Mouse (Mus musculus) myocyte (in vitro differentiated cells): ENCODE measurements around the gene Cby1. TPM values are rescaled to one million over a fixed set of nuclear protein-coding genes. Genes with fewer than 3 reads are reported as not detected.

Experiments used
- H3K27me3 ChIP-seq: one replicate; pipeline ENCODE4 v1.6.1; 2011; ENCODE audit not compliant: control insufficient read depth, insufficient read depth, insufficient read length
- H3K36me3 ChIP-seq: one replicate; pipeline ENCODE4 v1.6.1; 2011; ENCODE audit not compliant: control insufficient read depth, insufficient read depth
- H3K4me2 ChIP-seq: one replicate; pipeline ENCODE4 v1.6.1; 2011; ENCODE audit warnings: low read depth, control low read depth
- H3K4me3 ChIP-seq: one replicate; pipeline ENCODE4 v1.5.1; 2011; ENCODE audit warnings: mild to moderate bottlenecking, control low read depth, moderate library complexity
- H3K79me2 ChIP-seq: one replicate; pipeline ENCODE4 v1.6.1; 2011; ENCODE audit not compliant: control insufficient read depth, insufficient read depth
- H3ac ChIP-seq: one replicate; pipeline ENCODE4 v1.6.1; 2011; ENCODE audit not compliant: control insufficient read depth, insufficient read length
- CEBPB ChIP-seq: IDR thresholded peaks from 2 replicates; pipeline ENCODE4 v1.6.1; 2011; ENCODE audit warnings: mild to moderate bottlenecking, moderate library complexity; ENCODE audit not compliant: poor library complexity, insufficient read depth, severe bottlenecking
- E2F4 ChIP-seq: IDR thresholded peaks from one replicate; pipeline ENCODE4 v1.6.1; 2011; ENCODE audit warnings: mild to moderate bottlenecking, control low read depth, moderate library complexity; ENCODE audit not compliant: insufficient read depth
- MAX ChIP-seq: IDR thresholded peaks from one replicate; pipeline ENCODE4 v1.6.1; 2011; ENCODE audit warnings: low read depth, mild to moderate bottlenecking, control low read depth
- MYOD1 ChIP-seq, 3 experiments: IDR thresholded peaks; one replicate each; pipeline ENCODE4 v1.6.1; 2011; ENCODE audit warnings: control low read depth in 2 of 3, low read depth in 2 of 3, mild to moderate bottlenecking in 2 of 3, moderate library complexity in 1 of 3; ENCODE audit not compliant: insufficient read length in 2 of 3, control insufficient read depth in 1 of 3
- MYOG ChIP-seq, 3 experiments: IDR thresholded peaks; one replicate each; pipeline ENCODE4 v1.6.1; 2011; ENCODE audit warnings: control low read depth in 2 of 3, low read depth in 2 of 3, mild to moderate bottlenecking in 2 of 3; ENCODE audit not compliant: insufficient read length in 2 of 3, control insufficient read depth in 1 of 3, insufficient read depth in 1 of 3
- POLR2A ChIP-seq: IDR thresholded peaks from one replicate; pipeline ENCODE4 v1.6.1; 2011; ENCODE audit warnings: low read depth, mild to moderate bottlenecking, control low read depth, moderate library complexity; ENCODE audit not compliant: insufficient read length
- POLR2AphosphoS2 ChIP-seq: IDR thresholded peaks from one replicate; pipeline ENCODE4 v1.6.1; 2011; ENCODE audit warnings: low read depth, control low read depth; ENCODE audit not compliant: insufficient read length
- REST ChIP-seq: IDR thresholded peaks from one replicate; pipeline ENCODE4 v1.6.1; 2011; ENCODE audit warnings: mild to moderate bottlenecking, control low read depth, moderate library complexity; ENCODE audit not compliant: insufficient read depth, insufficient read length
- SRF ChIP-seq: IDR thresholded peaks from one replicate; pipeline ENCODE4 v1.6.1; 2011; ENCODE audit warnings: low read depth; ENCODE audit not compliant: control insufficient read depth, insufficient read length
- TCF12 ChIP-seq: IDR thresholded peaks from one replicate; pipeline ENCODE4 v1.6.1; 2011; ENCODE audit warnings: mild to moderate bottlenecking, control low read depth; ENCODE audit not compliant: poor library complexity, insufficient read depth, severe bottlenecking
- TCF3 ChIP-seq: IDR thresholded peaks from one replicate; pipeline ENCODE4 v1.6.1; 2011; ENCODE audit warnings: low read depth, control low read depth; ENCODE audit not compliant: insufficient read length
- USF1 ChIP-seq: IDR thresholded peaks from one replicate; pipeline ENCODE4 v1.6.1; 2011; ENCODE audit warnings: low read depth, mild to moderate bottlenecking, control low read depth, moderate library complexity
- polyA plus RNA-seq: library from polyadenylated mRNA; unstranded; fragments of >200 nt; fragmentation: generic; extraction: Trizol; gene quantifications from one replicate; pipeline ENCODE4 v1.2.1, GENCODE M21; 2012; ENCODE audit warnings: missing spikeins

Gene Cby1
- polyA plus RNA-seq, 1 experiment = 41.6 TPM

DNA sequence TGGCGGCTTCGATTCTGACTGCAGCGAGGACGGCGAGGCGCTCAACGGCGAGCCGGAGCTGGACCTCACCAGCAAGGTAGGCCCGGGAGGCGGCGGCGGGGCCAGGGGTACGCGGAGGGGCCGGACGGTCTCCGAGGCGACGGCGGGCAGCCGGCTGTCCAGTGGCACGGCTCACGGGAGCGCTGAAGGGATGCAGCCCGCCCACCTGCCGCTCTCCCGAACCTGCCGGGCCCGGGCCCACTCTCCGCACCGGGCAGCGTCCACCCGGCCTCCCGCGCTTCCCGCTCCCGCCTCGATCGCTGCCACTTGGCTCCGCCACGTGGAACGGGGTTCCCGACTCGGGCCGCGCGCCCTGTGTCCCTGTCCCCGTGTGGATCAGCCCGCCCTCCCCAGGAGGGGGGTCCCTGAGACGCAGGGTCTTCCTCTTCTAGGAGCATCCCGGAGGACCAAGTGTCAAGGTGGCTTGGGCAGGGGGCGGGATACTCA is 32.1 kb downstream of the Cby1 start:
- Histone ChIP-seq H3K4me3 (peak overlapping the region; percentile 46), H3K36me3 (no peaks in the 10 kb centered on the region), H3K27me3 (no peaks in the 10 kb centered on the region), H3ac (peak overlapping the region; percentile 75), H3K4me2 (peak overlapping the region; percentile 90), H3K79me2 (peaks cover 61% of the 10 kb centered on the region)
- TF ChIP-seq REST (no peak), MYOG (IDR thresholded peaks at IDR 0.05; ENCODE audit: control insufficient read depth in 1 of 3, insufficient read depth in 1 of 3, insufficient read length in 2 of 3, low read depth in 2 of 3) (peak in 1 of 3 experiments; percentile 20)

DNA sequence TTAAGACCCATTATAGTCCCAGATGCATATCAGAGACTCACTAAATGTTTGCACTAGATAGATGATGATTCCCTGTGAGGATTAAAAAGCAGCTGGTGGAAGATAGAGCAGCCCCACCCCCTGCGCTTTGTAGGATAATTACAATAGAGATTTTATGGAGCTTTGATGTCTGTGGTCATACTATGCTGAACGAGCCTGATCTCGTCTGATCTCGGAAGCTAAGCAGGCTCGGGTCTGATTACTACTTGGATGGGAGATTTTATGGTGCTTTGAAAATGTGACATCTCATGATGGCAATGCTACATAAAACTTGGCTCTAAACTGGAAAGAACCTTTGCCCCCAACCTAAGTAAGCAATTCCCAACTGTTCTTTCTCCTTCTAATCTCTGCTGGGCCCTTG is 33.3 kb downstream of the Cby1 start:
- peak overlapping the region; percentile 46 for H3K4me3 ChIP-seq
- H3K79me2 ChIP-seq = peaks cover 61% of the 10 kb centered on the region
- H3K4me2 ChIP-seq = peak overlapping the region; percentile 90
- no peak overlapping the region for H3ac ChIP-seq
- no peak for TF ChIP-seq MAX
- TF ChIP-seq TCF12 = no peak
- no peak for TF ChIP-seq E2F4
- no peak for TF ChIP-seq CEBPB
- TF ChIP-seq MYOD1 (IDR thresholded peaks at IDR 0.05; ENCODE audit: control insufficient read depth in 1 of 3, insufficient read length in 2 of 3, low read depth in 2 of 3) = no peak
- TF ChIP-seq POLR2A = no peak
- TF ChIP-seq POLR2AphosphoS2 = no peak
- no peak for TF ChIP-seq MYOG (IDR thresholded peaks at IDR 0.05; ENCODE audit: control insufficient read depth in 1 of 3, insufficient read depth in 1 of 3, insufficient read length in 2 of 3, low read depth in 2 of 3)
- TF ChIP-seq USF1 = no peak
- TF ChIP-seq TCF3 = no peak
- TF ChIP-seq REST = no peak
- TF ChIP-seq SRF = no peak
- no peaks in the 10 kb centered on the region for H3K27me3 ChIP-seq
- peaks cover 4% of the 10 kb centered on the region for H3K36me3 ChIP-seq

GRCm38 (mm10) chr15:79693740-79694139 is 34.7 kb downstream of the Cby1 start:
- H3K79me2 ChIP-seq = peaks cover 64% of the 10 kb centered on the region
- no peak overlapping the region for H3K4me2 ChIP-seq
- TF ChIP-seq REST = no peak
- H3K36me3 ChIP-seq = peaks cover 4% of the 10 kb centered on the region
- no peak overlapping the region for H3K4me3 ChIP-seq
- no peaks in the 10 kb centered on the region for H3K27me3 ChIP-seq
- no peak overlapping the region for H3ac ChIP-seq

- H3K79me2 ChIP-seq = peaks cover 69% of the 10 kb centered on the region
- no peaks in the 10 kb centered on the region for H3K27me3 ChIP-seq
- no peak for TF ChIP-seq CEBPB
- TF ChIP-seq MAX = no peak
- TF ChIP-seq TCF12 = no peak
- H3ac ChIP-seq = no peak overlapping the region
- no peak overlapping the region for H3K4me3 ChIP-seq
- peaks cover 10% of the 10 kb centered on the region for H3K36me3 ChIP-seq
- no peak overlapping the region for H3K4me2 ChIP-seq
Observed at GRCm38 (mm10) chr15:79694512-79694911, 35.5 kb downstream of the Cby1 start.

GRCm38 (mm10) chr15:79695516-79695915 is 36.5 kb downstream of the Cby1 start:
- H3K27me3 ChIP-seq = no peaks in the 10 kb centered on the region
- no peak overlapping the region for H3ac ChIP-seq
- no peak overlapping the region for H3K4me2 ChIP-seq
- TF ChIP-seq CEBPB = no peak
- TF ChIP-seq TCF12 = no peak
- TF ChIP-seq MYOD1 (IDR thresholded peaks at IDR 0.05; ENCODE audit: control insufficient read depth in 1 of 3, insufficient read length in 2 of 3, low read depth in 2 of 3) = no peak
- TF ChIP-seq POLR2A = no peak
- no peak for TF ChIP-seq POLR2AphosphoS2
- TF ChIP-seq SRF = no peak
- no peak for TF ChIP-seq USF1
- no peak for TF ChIP-seq TCF3
- no peak for TF ChIP-seq REST
- TF ChIP-seq MYOG (IDR thresholded peaks at IDR 0.05; ENCODE audit: control insufficient read depth in 1 of 3, insufficient read depth in 1 of 3, insufficient read length in 2 of 3, low read depth in 2 of 3) = no peak
- no peak for TF ChIP-seq E2F4
- TF ChIP-seq MAX = no peak
- peaks cover 69% of the 10 kb centered on the region for H3K79me2 ChIP-seq
- H3K4me3 ChIP-seq = no peak overlapping the region
- H3K36me3 ChIP-seq = peaks cover 11% of the 10 kb centered on the region

DNA sequence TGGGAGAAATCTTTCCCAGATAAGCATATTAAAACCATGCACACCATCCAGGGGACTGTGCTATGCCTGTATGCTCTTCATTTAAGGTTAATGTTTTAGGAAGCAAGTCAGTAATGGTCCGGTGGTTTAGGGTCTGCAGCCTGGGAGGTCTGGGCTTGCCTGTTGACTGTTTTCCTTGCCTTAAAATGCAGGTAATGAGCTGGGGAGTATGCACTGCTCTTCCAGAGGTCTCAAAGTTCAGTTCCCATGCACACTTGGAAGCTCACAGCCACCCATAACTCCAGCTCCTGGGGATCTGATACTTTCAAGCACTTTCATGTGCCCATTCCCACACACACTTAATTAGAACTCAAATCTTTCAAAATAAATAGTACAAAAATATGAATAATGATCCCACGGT is 37.5 kb downstream of the Cby1 start:
- Histone ChIP-seq H3K36me3 (peaks cover 11% of the 10 kb centered on the region), H3K27me3 (no peaks in the 10 kb centered on the region), H3K4me2 (no peak overlapping the region), H3K79me2 (peaks cover 66% of the 10 kb centered on the region), H3K4me3 (no peak overlapping the region), H3ac (no peak overlapping the region)
- TF ChIP-seq SRF (no peak), POLR2A (no peak), CEBPB (no peak), MYOG (IDR thresholded peaks at IDR 0.05; ENCODE audit: control insufficient read depth in 1 of 3, insufficient read depth in 1 of 3, insufficient read length in 2 of 3, low read depth in 2 of 3) (no peak), USF1 (no peak), TCF12 (no peak), MAX (no peak), REST (no peak), MYOD1 (IDR thresholded peaks at IDR 0.05; ENCODE audit: control insufficient read depth in 1 of 3, insufficient read length in 2 of 3, low read depth in 2 of 3) (no peak), POLR2AphosphoS2 (no peak), TCF3 (no peak), E2F4 (no peak)
